Mouse (Mus musculus) activated CD4-positive, CD25-positive, alpha-beta regulatory T cell (primary cell): ENCODE results near the gene Pcsk5. TPM values are rescaled to one million over a fixed set of nuclear protein-coding genes. Genes with fewer than 3 reads are reported as not detected.

Source experiments
- polyA plus RNA-seq, 2 experiments: library from polyadenylated mRNA; unstranded; fragments of 100-300 nt; shearing (Covaris generic); gene quantifications; one replicate each; pipeline ENCODE4 v1.2.1; 2017

The Pcsk5 gene
- polyA plus RNA-seq, result under 1 TPM; 0.06 to 0.29 TPM

DNA sequence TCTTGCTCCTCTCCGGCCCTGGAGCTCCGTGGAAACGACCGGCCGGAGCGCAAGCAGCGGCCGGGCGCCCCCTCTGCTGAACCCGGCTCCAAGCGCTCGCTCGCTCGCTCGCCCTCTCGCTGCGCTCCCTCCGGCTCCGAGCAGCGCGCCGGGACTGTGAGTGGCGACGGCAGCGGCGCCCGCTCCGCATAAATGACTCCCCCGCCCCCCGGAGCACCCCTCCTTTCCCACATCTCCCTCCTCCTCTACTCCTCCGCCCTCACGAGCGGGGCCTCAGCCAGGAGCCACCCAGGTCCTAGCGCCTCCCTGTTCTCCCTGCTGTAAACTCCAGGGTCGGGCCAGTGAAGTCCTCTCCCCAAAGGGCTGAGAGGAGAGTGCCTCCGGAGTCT is at the start of gene Pcsk5:
TSS of gene Pcsk5 (minus strand) at position 162 of the 389 bp plus-strand sequence.

DNA sequence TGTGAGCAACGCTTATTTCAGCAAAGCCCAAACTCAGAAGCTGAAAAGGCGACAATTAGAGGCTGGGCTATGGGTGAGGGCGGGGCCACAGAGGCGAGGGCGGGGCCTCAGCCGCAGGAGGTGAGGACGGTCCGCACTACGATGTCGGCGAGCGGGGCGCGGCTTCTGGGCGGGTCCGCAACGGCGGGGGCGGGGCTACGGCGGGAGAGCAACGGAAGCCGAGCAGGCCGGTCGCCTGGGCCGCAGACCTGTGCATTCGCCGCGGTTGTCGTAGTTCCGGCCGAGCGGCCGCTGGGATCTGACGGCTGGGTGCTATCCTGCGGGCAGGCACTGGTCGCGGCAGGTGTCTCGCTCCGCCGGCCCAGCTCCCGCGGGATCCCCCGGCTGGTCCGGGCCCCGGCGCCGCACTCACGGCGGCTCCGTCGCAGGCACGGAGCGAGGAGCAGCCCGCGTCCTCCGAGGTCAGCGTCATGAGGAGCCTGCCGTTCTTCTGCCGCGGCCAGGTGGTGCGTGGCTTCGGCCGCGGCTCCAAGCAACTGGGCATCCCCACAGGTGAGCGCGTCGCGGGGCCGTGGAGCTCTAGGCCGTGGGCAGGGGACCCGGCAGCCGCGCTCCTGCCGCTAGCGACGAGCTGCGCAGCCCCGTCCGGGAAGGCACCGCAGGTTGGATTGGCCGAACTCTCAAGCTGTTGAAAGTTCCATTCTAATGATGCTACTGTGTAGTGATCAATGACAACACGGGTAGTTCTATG is 443.4 kb downstream of the Pcsk5 start, which contains the start of gene Rfk:
TSS of gene Rfk (plus strand) at position 203 of the 751 bp plus-strand sequence.

